Mouse (Mus musculus) right cerebral cortex, postnatal 10 days (tissue): Measurements from ENCODE around the gene Vmn1r125.
"Not testable (repeated sequence)": the region's sequence is repeated elsewhere in the genome, so short reads cannot be mapped to it uniquely, and the experiment has no call there.

Experiments
- DNase-seq, 2 experiments: peaks; one replicate each; pipeline ENCODE4 v3.0.0; 2021; ENCODE audit warnings: low spot score in 2 of 2

Gene Vmn1r125

GRCm38 (mm10) chr7:21271879-21272278 is at the start of gene Vmn1r125:
TSS of gene Vmn1r125 (plus strand) at chr7:21272179.
- not testable (repeated sequence) for DNase-seq

DNA sequence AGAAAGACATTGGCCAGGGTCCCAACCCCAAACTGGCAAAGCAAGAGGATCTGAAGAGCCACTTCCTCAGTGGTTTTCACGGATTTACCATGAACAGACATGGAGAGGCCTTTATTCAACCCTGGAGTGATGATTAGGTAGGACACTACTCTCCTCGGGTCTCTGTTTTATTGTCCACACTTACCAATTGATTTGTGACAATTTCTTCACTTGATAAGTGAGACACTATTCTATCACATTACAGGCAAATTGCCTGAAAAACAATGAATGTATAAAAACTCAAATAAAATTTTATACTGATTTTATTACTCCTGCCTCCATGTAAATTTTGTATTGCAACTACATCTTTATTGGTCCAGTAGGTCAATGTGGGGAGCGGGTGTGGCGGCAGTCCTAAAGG is 11.5 kb upstream of the Vmn1r125 start, which contains the start of gene Vmn1r124:
Gene Vmn1r124 (minus strand): TSS at position 101 of the 400 bp plus-strand sequence.
- not testable (repeated sequence) for DNase-seq

GRCm38 (mm10) chr7:21301367-21301766 is 29.4 kb downstream of the Vmn1r125 start, which contains the start of gene Vmn1r126:
TSS of gene Vmn1r126 (minus strand) at chr7:21301467.
- DNase-seq, result not testable (repeated sequence)

GRCm38 (mm10) chr7:21319761-21320160 is 47.8 kb downstream of the Vmn1r125 start, which contains the start of gene Vmn1r127:
TSS of gene Vmn1r127 (minus strand) at chr7:21319861.
- not testable (repeated sequence) for DNase-seq
